Mouse (Mus musculus) forebrain, postnatal 0 days (tissue): ENCODE measurements around the gene Etl4. TPM values are rescaled to one million over a fixed set of nuclear protein-coding genes. Genes with fewer than 3 reads are reported as not detected.

Source experiments
- ATAC-seq: fragments of 200-750 bp; cut with Nextera tagmentation; 2 replicates; pipeline ENCODE4 v1.8.0; 2017; ENCODE audit warnings: mild to moderate bottlenecking, moderate library complexity
- DNase-seq: peaks from one replicate; pipeline ENCODE4 v3.0.0-alpha.2; 2015
- H3K27ac ChIP-seq: fragments of 300-500 bp; sonication (generic); 2 replicates; pipeline ENCODE4 v1.5.1; 2014; ENCODE audit warnings: low read depth, mild to moderate bottlenecking, antibody characterized with exemption, low read length, moderate library complexity, mixed read lengths
- H3K27me3 ChIP-seq: fragments of 300-500 bp; sonication (generic); 2 replicates; pipeline ENCODE4 v1.6.1; 2014; ENCODE audit warnings: mild to moderate bottlenecking, low read length, mixed read lengths; ENCODE audit not compliant: insufficient read depth
- H3K36me3 ChIP-seq: fragments of 300-500 bp; sonication (generic); 2 replicates; pipeline ENCODE4 v1.6.1; 2014; ENCODE audit warnings: mild to moderate bottlenecking, moderate library complexity; ENCODE audit not compliant: insufficient read depth
- H3K4me1 ChIP-seq: fragments of 300-500 bp; sonication (generic); 2 replicates; pipeline ENCODE4 v1.6.1; 2014; ENCODE audit warnings: antibody characterized with exemption; ENCODE audit not compliant: insufficient read depth
- H3K4me2 ChIP-seq: fragments of 300-500 bp; sonication (generic); 2 replicates; pipeline ENCODE4 v1.6.1; 2014; ENCODE audit warnings: low read depth, mild to moderate bottlenecking, moderate library complexity
- H3K4me3 ChIP-seq: fragments of 300-500 bp; sonication (generic); 2 replicates; pipeline ENCODE4 v1.5.1; 2014; ENCODE audit warnings: low read depth, low read length, mixed read lengths
- H3K9ac ChIP-seq: fragments of 300-500 bp; sonication (generic); 2 replicates; pipeline ENCODE4 v1.6.1; 2014; ENCODE audit warnings: mild to moderate bottlenecking
- H3K9me3 ChIP-seq: fragments of 300-500 bp; sonication (generic); 2 replicates; pipeline ENCODE4 v1.6.1; 2016; ENCODE audit warnings: low read length
- CTCF ChIP-seq: sonication (generic); IDR thresholded peaks from 2 replicates; pipeline ENCODE4 v1.5.1; 2016; ENCODE audit warnings: antibody characterized with exemption, control low read depth, low read depth
- WGBS: fragments of 180-500 bp; shearing (Covaris S2); extraction: QIAGEN DNeasy Blood & Tissue Kit; methylation state at CpG from one replicate; pipeline ENCODE4 v1.1.7; 2014; 5-methylcytosine and 5-hydroxymethylcytosine counted together
- polyA plus RNA-seq: library from polyadenylated mRNA; unstranded; fragments of >200 nt; fragmentation: Nextera tagmentation; extraction: Ambion mirVana; gene quantifications from 2 replicates; pipeline ENCODE4 v1.2.1, GENCODE M21; 2015
- total RNA-seq: library from RNA; depleted of rRNA; stranded (reverse); fragments of >200 nt; gene quantifications from 2 replicates; pipeline ENCODE4 v1.2.3, GENCODE M21; 2014

Etl4 gene
- total and polyA plus RNA-seq, 2 experiments from 2014 or later, result 7.2 to 13.6 TPM

GRCm38 (mm10) chr2:19919190-19919589 is 9.6 kb downstream of the Etl4 start:
- no peak for ATAC-seq
- Histone ChIP-seq H3K9me3 (no peaks in the 10 kb centered on the region), H3K4me2 (no peak overlapping the region), H3K4me3 (no peak overlapping the region), H3K4me1 (no peaks in the 10 kb centered on the region), H3K36me3 (no peaks in the 10 kb centered on the region), H3K9ac (no peak overlapping the region), H3K27me3 (no peaks in the 10 kb centered on the region), H3K27ac (no peak overlapping the region)
- TF ChIP-seq CTCF, result peak; percentile 69
- no peak for DNase-seq
- 25% methylated on average over 6 of the region's 6 CpGs for WGBS

GRCm38 (mm10) chr2:19930009-19930408 is 20.4 kb downstream of the Etl4 start:
- no peak for ATAC-seq
- no peaks in the 10 kb centered on the region for H3K4me1 ChIP-seq
- WGBS, result 93% methylated on average over 1 of the region's 1 CpGs

GRCm38 (mm10) chr2:19933836-19934235 is 24.3 kb downstream of the Etl4 start:
- ATAC-seq, result no peak
- Histone ChIP-seq H3K4me3 (no peak overlapping the region), H3K4me1 (no peaks in the 10 kb centered on the region), H3K9me3 (no peaks in the 10 kb centered on the region), H3K36me3 (no peaks in the 10 kb centered on the region), H3K9ac (no peak overlapping the region), H3K27me3 (no peaks in the 10 kb centered on the region), H3K4me2 (no peak overlapping the region), H3K27ac (no peak overlapping the region)
- no peak for DNase-seq
- WGBS, result 61% methylated on average over 1 of the region's 1 CpGs
- TF ChIP-seq CTCF, result no peak

More at GRCm38 (mm10) chr2:19930009-19930408, 20.4 kb downstream of the Etl4 start:
- Histone ChIP-seq H3K27ac (no peak overlapping the region), H3K36me3 (no peaks in the 10 kb centered on the region), H3K27me3 (no peaks in the 10 kb centered on the region), H3K4me3 (no peak overlapping the region), H3K9ac (no peak overlapping the region), H3K4me2 (no peak overlapping the region), H3K9me3 (no peaks in the 10 kb centered on the region)
- no peak for TF ChIP-seq CTCF
- no peak for DNase-seq

DNA sequence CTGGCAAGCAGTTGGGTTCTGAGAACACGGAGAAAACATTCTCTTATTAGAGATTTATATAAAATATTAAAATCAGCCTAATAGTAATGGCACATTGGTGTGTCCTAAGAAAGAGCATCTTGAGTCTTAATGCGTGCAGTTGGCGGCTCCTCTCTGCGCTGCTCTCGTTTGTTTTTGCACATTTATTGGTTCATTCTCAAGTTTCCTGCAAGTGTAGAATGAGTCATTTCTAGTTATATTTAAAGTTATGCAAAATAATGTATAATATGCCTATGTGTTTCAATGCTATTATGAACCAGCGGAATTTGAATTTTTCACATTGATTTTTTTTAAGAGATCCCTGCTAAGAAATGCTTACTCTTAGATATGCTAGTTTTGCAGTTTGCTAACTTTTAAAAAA is 35.6 kb downstream of the Etl4 start:
- H3K27ac ChIP-seq, result no peak overlapping the region
- H3K4me3 ChIP-seq, result no peak overlapping the region
- no peak for DNase-seq
- H3K4me2 ChIP-seq, result no peak overlapping the region
- H3K4me1 ChIP-seq, result no peaks in the 10 kb centered on the region
- H3K9me3 ChIP-seq, result no peaks in the 10 kb centered on the region
- no peaks in the 10 kb centered on the region for H3K36me3 ChIP-seq
- ATAC-seq, result peak; percentile 64
- 64% methylated on average over 6 of the region's 6 CpGs for WGBS
- TF ChIP-seq CTCF, result no peak
- H3K27me3 ChIP-seq, result no peaks in the 10 kb centered on the region; the same call in 1 of the 2 replicates
- H3K9ac ChIP-seq, result no peak overlapping the region

DNA sequence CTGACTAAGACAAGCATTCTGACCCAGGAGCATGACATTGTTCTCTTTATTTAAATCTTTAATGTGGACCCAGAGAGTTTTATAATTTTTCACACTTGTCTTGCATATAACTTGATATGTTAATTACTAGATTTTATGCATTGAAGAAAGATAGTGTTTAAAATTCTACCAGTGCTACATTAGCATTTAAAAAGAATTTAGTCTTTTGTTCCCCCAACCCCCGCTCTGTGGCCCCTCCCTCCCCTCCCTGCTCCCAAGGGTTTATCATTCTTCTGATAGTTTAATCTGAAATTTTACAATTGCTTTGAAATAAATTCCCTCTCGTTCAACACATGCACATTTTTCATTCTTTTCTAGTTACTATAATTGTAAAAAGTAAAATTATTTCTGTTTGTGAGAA is 43.4 kb downstream of the Etl4 start:
- no peaks in the 10 kb centered on the region for H3K4me1 ChIP-seq
- H3K4me2 ChIP-seq, result no peak overlapping the region
- H3K9me3 ChIP-seq, result no peaks in the 10 kb centered on the region
- ATAC-seq, result peak; percentile 72; the same call in 1 of the 2 replicates
- 48% methylated on average over 2 of the region's 2 CpGs for WGBS
- no peaks in the 10 kb centered on the region for H3K27me3 ChIP-seq
- no peaks in the 10 kb centered on the region for H3K36me3 ChIP-seq
- no peak overlapping the region for H3K9ac ChIP-seq
- no peak overlapping the region for H3K4me3 ChIP-seq
- DNase-seq, result peak; percentile 7
- no peak for TF ChIP-seq CTCF
- H3K27ac ChIP-seq, result no peak overlapping the region

DNA sequence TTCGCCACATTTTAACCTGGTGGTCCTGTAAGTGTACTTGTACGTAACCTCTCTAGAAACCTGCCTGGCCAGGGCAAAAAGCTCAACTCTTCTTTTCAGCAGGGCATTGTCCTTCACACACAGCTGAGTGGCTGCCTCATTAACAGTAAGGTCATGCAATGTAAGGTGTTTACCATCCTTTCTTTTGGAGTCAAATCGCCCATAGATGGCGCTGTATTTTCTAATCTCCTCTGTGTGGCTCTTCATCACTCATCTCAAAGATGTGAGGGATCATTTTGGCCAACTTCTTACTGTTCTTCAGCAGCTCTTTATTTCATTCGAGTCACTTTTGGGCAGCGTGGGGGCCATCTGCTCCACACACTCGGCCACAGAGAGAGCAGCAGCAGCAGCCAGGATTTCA is 56.9 kb downstream of the Etl4 start:
- Histone ChIP-seq H3K9ac (no peak overlapping the region), H3K27me3 (no peaks in the 10 kb centered on the region), H3K27ac (no peak overlapping the region), H3K9me3 (no peaks in the 10 kb centered on the region), H3K36me3 (no peaks in the 10 kb centered on the region), H3K4me3 (no peak overlapping the region), H3K4me1 (no peaks in the 10 kb centered on the region), H3K4me2 (no peak overlapping the region)
- TF ChIP-seq CTCF, result 0 out of 2 replicates have a peak, but pooled peaks have one; percentile 6
- ATAC-seq (no peak), DNase-seq (no peak)
- WGBS, result 59% methylated on average over 7 of the region's 7 CpGs

- Histone ChIP-seq H3K4me3 (no peak overlapping the region), H3K4me1 (no peaks in the 10 kb centered on the region), H3K36me3 (no peaks in the 10 kb centered on the region), H3K4me2 (no peak overlapping the region), H3K9me3 (no peaks in the 10 kb centered on the region), H3K27me3 (no peaks in the 10 kb centered on the region), H3K9ac (no peak overlapping the region), H3K27ac (no peak overlapping the region)
- ATAC-seq (no peak), DNase-seq (no peak)
- TF ChIP-seq CTCF, result no peak
- 73% methylated on average over 4 of the region's 4 CpGs for WGBS
These were observed 128.1 kb downstream of the Etl4 start for GRCm38 (mm10) chr2:20037671-20038070.

- Histone ChIP-seq H3K36me3 (no peaks in the 10 kb centered on the region), H3K4me1 (0 out of 2 replicates have a peak, but pooled peaks cover 5% of the 10 kb centered on the region), H3K27ac (no peak overlapping the region), H3K9ac (no peak overlapping the region), H3K4me3 (no peak overlapping the region), H3K27me3 (no peaks in the 10 kb centered on the region), H3K9me3 (no peaks in the 10 kb centered on the region), H3K4me2 (peak overlapping the region; percentile 10; the same call in 1 of the 2 replicates)
- TF ChIP-seq CTCF, result no peak
- 10% methylated on average over 9 of the region's 9 CpGs for WGBS
- peak; percentile 50 for DNase-seq
- peak; percentile 84 for ATAC-seq
These were observed 162.8 kb downstream of the Etl4 start for GRCm38 (mm10) chr2:20072377-20072776.
